Mouse (Mus musculus): Measurements from ENCODE around the gene Cyp1a2. TPM values are rescaled to one million over a fixed set of nuclear protein-coding genes. Genes with fewer than 3 reads are reported as not detected.

The Cyp1a2 gene
- total RNA-seq, 2 experiments from 2014 or later = not detected

GRCm38 (mm10) chr9:57686011-57686410 lies 2.5 kb upstream of the Cyp1a2 start:
- no peak for DNase-seq (ENCODE audit: low spot score)
- intact Hi-C loops (cut with DNase I) = no loop called here

- intact Hi-C loops (cut with DNase I) = no loop called here
- no peak for DNase-seq (ENCODE audit: low spot score)
Observed at GRCm38 (mm10) chr9:57681411-57681810, 2.1 kb downstream of the Cyp1a2 start.

DNA sequence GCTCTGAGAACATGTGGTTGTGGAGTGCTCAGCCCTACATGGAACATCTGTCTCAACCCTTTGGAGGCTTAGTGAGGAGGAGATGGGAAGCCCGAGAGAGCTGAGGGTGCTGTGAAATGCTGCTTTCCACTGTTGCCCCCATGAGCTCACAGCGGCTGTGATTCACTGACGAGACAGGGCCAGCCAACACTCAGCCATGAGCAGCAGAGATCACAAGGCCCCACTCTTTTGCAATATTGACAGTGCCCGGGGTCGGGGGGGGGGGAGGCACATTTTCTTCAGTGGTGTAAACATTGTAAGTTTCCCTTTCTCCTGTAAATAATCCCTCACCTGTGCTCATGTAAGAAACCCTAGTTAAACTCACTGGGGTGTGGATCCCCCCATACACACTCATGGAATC lies 12.0 kb downstream of the Cyp1a2 start:
- no peak for DNase-seq (ENCODE audit: low spot score)
- intact Hi-C loops (cut with DNase I) = no loop called here

DNA sequence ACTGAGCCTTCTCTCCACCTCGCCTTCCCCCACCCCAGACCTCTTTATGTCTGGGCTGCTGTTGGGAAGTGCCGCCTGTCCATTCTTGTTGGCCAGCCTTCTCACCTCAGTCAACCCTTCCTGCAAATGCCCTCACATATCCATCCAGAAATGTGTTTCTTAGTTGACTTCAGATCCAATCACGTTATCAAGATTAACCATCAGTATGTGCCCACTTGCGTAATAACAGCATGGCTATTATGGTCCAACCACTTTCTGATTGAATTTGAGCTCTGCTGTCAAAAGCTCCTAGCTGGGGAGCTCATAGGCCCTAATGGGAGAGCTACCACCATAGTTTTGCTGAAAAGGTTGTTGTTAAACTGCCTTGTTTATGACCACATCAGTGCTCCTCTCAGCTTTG lies 12.5 kb downstream of the Cyp1a2 start:
- DNase-seq (ENCODE audit: low spot score) = no peak
- intact Hi-C loops (cut with DNase I) = no loop called here

DNA sequence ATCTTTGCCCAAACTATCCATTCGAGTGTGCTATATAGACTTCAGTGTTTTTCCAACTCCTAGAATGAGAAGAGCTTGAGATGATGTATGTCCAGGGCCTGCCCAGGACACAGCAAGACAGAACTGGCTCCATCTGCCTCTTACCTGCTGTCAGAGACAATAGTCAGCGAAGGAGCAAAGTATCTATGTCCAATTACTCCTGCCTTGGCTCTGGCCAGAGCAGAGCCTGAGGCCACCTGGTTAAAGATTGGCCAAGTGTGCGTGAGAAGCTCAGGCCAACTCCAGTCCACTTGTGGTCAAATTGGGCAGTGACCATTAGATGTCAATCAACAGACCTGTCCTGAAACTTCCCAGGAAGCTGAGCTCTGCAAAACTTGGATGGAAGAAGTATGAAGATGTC lies 13.9 kb downstream of the Cyp1a2 start:
- intact Hi-C loops (cut with DNase I) = no loop called here
- DNase-seq (ENCODE audit: low spot score) = no peak

DNA sequence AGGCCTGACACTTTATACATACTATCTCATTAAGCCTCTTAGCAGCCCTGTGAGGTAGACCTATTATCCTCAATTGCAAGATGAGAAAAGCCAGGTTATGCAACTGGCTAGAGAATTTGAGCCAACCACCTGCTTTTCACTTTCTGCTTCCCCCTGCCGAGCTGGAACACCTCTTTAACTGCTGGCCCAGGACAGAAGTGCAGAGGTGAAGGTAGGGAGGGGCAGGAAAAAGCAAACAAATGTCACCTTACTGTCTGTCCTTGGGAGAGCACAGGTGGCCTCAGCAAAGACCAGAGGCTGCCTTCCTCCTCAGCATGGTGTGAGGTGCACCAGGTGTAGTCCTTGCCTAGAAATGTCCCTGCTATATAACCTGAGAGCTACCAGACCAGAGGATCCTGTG lies 15.2 kb downstream of the Cyp1a2 start:
- intact Hi-C loops (cut with DNase I) = no loop called here
- no peak for DNase-seq (ENCODE audit: low spot score)

DNA sequence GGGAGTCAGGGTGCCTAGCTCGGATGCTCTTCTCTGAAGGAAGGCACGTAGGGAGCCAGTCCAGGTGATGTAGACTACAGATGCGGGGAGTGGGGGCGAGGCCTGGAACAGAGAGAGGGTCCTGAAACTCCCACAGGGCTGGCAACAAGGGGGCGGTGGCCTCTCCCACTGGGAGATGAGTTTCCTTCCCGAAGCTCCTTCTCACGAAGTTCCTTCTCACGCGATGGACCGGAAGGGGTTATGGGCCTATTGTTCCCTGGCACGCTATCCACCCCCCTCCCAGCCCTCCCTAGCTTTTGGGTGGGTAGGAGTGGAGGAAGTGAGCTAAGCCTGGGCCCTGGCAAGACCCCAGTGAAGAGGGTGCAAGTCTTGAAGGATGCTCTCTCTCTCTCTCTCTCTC lies 15.7 kb downstream of the Cyp1a2 start:
- DNase-seq (ENCODE audit: low spot score) = no peak
- intact Hi-C loops (cut with DNase I) = no loop called here

GRCm38 (mm10) chr9:57667136-57667535 lies 16.4 kb downstream of the Cyp1a2 start:
- intact Hi-C loops (cut with DNase I) = no loop called here
- DNase-seq (ENCODE audit: low spot score) = no peak

DNA sequence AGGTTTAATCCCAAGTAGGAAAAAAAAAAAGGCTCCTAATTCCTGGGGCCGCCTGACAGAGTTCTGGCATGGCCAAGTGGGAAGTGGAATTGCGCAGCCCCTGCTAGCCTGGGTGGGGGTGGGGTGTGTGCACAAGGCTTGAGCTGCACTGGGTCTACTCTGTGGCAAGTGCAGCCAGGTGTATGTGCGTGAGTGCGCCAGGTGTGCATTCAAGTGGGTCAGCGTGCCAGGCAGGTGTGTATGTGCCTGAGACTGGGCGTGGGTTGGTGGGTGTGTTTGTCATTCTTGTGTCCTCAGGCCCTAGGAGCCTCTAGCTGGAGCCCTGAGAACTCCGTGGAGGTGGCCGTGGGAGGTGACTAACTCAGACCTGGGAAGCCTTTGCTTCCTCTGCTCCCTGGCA lies 17.0 kb downstream of the Cyp1a2 start:
- intact Hi-C loops (cut with DNase I) = no loop called here
- DNase-seq (ENCODE audit: low spot score) = no peak

GRCm38 (mm10) chr9:57664616-57665015 lies 18.9 kb downstream of the Cyp1a2 start:
- no peak for DNase-seq (ENCODE audit: low spot score)
- intact Hi-C loops (cut with DNase I) = loop anchor here (5.0 kb wide), 1 partner anchor 43 kb away; the partner anchor contains the start of gene Edc3

- no peak for DNase-seq (ENCODE audit: low spot score)
- intact Hi-C loops (cut with DNase I) = loop anchor here (5.0 kb wide), 1 partner anchor 46 kb away; the partner anchor contains the start of gene Edc3
Observed at GRCm38 (mm10) chr9:57661552-57661951, 22.0 kb downstream of the Cyp1a2 start.

GRCm38 (mm10) chr9:57660501-57660900 lies 23.0 kb downstream of the Cyp1a2 start:
- intact Hi-C loops (cut with DNase I) = loop anchor here (5.0 kb wide), 1 partner anchor 47 kb away; the partner anchor contains the start of gene Edc3
- DNase-seq (ENCODE audit: low spot score) = no peak

- intact Hi-C loops (cut with DNase I) = loop anchor here (1.0 to 5.0 kb wide), 4 partner anchors 48 to 339 kb away; partner anchors contain the start of genes Cox5a and Edc3
- peak; percentile 55 for DNase-seq (ENCODE audit: low spot score)
Observed at GRCm38 (mm10) chr9:57659774-57660173, 23.7 kb downstream of the Cyp1a2 start.

GRCm38 (mm10) chr9:57658970-57659369 lies 24.5 kb downstream of the Cyp1a2 start:
- no peak for DNase-seq (ENCODE audit: low spot score)
- intact Hi-C loops (cut with DNase I) = loop anchor here (1.0 to 5.0 kb wide), 3 partner anchors 85 to 340 kb away; partner anchors contain the start of gene Cox5a

GRCm38 (mm10) chr9:57657843-57658242 lies 25.7 kb downstream of the Cyp1a2 start:
- no peak for DNase-seq (ENCODE audit: low spot score)
- intact Hi-C loops (cut with DNase I) = loop anchor here (2.0 to 5.0 kb wide), 3 partner anchors 136 to 341 kb away; partner anchors contain the start of gene Cox5a

DNA sequence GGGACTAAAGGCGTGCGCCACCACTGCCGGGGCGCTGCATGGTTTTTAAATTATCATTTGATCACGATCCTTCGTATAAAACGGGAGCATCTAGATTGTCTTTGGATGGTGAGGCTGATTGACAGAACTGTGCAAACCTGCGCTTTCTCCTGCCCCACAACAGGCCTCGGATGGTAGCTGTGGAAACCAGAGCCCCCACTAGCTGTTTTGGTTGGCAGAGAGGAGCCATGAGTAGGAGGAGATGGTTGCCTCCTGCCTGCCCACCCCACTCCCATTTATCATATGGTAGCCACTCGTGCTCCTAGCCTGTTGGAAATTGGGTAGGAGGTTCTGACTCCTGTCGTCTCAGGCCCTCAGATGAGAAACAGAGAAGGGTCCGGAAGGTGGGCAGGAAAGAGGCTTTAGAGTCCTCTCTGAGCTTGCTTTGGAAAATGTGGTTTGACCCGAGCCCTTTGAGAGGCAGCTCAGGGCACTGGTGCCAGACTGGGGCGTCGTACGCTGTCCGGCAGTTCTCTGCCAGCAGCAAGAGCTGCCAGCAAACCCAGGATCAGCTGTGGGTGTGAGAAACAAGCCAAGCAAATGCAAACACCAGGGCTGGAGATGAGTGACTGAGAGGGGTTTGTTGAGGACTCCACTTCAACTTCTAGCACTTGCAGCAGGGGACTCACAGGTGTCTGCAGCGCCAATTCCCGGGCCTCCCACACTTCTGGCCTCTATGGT lies 26.7 kb downstream of the Cyp1a2 start:
- DNase-seq (ENCODE audit: low spot score) = no peak

DNA sequence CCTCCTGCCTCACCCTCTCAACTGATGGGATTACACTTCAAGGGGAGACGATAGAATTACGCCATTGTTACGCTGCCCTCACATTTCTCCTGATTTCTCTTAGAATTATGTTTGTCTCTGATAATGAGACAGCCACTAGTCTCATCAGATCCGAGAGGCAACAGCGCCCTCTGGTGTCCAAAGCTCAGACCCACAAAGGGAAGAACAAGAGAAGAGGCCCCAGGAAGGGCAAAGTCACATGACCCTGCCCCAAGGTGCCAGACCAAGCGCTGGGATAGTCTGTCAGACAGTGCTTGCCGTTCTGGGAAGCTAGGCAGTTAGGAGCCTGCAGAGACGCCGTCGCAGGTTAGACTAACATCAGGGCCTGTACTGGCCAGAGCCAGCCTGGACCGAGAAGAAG lies 27.8 kb downstream of the Cyp1a2 start:
- intact Hi-C loops (cut with DNase I) = loop anchor here (1.0 to 5.0 kb wide), 4 partner anchors 26 to 169 kb away; partner anchors contain the start of gene Cox5a
- DNase-seq (ENCODE audit: low spot score) = peak; percentile 77

More for the DNA sequence above, 26.7 kb downstream of the Cyp1a2 start:
- intact Hi-C loops (cut with DNase I) = loop anchor here (2.0 to 5.0 kb wide), 2 partner anchors 134 to 170 kb away; partner anchors contain the start of gene Cox5a

DNA sequence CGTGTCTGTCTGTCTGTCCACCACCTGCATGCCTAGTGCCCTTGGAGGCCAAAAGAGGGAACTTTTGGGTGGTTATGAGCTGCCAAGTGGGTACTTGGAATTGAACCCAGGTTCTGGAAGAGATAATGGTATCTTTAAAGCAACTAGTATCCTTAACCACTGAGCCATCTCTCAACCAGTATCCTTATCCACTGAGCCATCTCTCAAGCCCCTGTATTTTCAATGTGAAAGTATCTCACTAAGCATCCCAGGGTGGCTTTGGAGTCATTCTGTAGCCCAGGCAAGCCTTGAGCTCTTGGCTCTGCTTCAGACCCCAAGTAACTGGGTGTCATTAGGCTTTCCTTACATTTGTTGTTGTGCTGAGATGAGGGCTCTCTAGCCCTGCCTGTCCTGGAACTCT lies 28.5 kb downstream of the Cyp1a2 start:
- DNase-seq (ENCODE audit: low spot score) = no peak
- intact Hi-C loops (cut with DNase I) = loop anchor here (1.0 to 5.0 kb wide), 3 partner anchors 26 to 133 kb away; partner anchors contain the start of gene Cox5a

- intact Hi-C loops (cut with DNase I) = no loop called here
- DNase-seq (ENCODE audit: low spot score) = no peak
Observed at GRCm38 (mm10) chr9:57653283-57653682, 30.2 kb downstream of the Cyp1a2 start, which contains the start of gene Csk. Csk (minus strand) TSS chr9:57653631.

DNA sequence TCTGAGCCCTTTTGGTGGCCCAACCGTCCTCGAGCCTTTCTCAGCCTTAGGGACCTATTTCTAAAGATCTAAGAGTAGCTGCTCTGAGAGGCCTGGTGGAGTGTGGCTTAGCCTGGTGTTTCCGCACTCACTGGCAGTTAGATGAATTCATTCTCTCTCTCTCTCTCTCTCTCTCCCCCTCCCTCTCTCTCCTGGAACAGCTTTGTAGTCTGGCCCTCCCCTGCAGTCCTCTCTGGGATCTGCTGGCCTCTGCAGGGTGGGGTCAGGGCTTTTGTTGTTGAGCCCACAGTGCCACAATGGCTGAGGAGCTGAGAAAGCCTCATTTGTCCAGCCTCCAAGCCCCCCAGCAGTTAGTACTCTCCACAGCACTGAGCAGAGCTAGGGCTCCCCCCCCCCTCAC lies 30.6 kb downstream of the Cyp1a2 start:
- intact Hi-C loops (cut with DNase I) = no loop called here
- no peak for DNase-seq (ENCODE audit: low spot score)

GRCm38 (mm10) chr9:57652351-57652750 lies 31.2 kb downstream of the Cyp1a2 start:
- no peak for DNase-seq (ENCODE audit: low spot score)
- intact Hi-C loops (cut with DNase I) = no loop called here

Data from heart, postnatal 25 days (tissue).